Mouse (Mus musculus) spleen, adult 2 months (tissue): ENCODE measurements around the gene Gm20683.

Experiments used
- CTCF ChIP-seq: fragments of 200-500 bp; IDR thresholded peaks from 2 replicates; pipeline ENCODE4 v1.5.1; 2011; ENCODE audit warnings: mild to moderate bottlenecking, inconsistent platforms; ENCODE audit not compliant: insufficient read depth, insufficient read length, insufficient replicate concordance; ENCODE audit errors: extremely low read depth
- POLR2A ChIP-seq: fragments of 200-500 bp; IDR thresholded peaks from 2 replicates; pipeline ENCODE4 v1.6.1; 2011; ENCODE audit warnings: low read depth, low read length, inconsistent platforms

- TF ChIP-seq CTCF (no peak), POLR2A (no peak)
These were observed 48.9 kb downstream of the Gm20683 start, which contains the start of gene Fam173a for GRCm38 (mm10) chr17:25792615-25793014.
